Mouse (Mus musculus) forebrain, embryonic 14.5 days (tissue): ENCODE data around the gene Itpr3. TPM values are rescaled to one million over a fixed set of nuclear protein-coding genes. Genes with fewer than 3 reads are reported as not detected.

Experiments used
- ATAC-seq: fragments of 200-750 bp; cut with Nextera tagmentation; 2 replicates; pipeline ENCODE4 v1.8.0; 2017; ENCODE audit warnings: mild to moderate bottlenecking, moderate library complexity
- DNase-seq: peaks from one replicate; pipeline ENCODE4 v3.0.0-alpha.2; 2015; ENCODE audit warnings: low spot score
- H3K27ac ChIP-seq: fragments of 300-500 bp; sonication (generic); 2 replicates; pipeline ENCODE4 v1.5.1; 2014; ENCODE audit warnings: low read depth, mild to moderate bottlenecking, control low read depth, low read length, moderate library complexity
- H3K27me3 ChIP-seq: fragments of 300-500 bp; sonication (generic); replicated peaks from 2 replicates; pipeline ENCODE4 v1.6.1; 2014; ENCODE audit warnings: low read length, control low read depth, mixed read lengths; ENCODE audit not compliant: control insufficient read depth, insufficient read depth
- H3K36me3 ChIP-seq: fragments of 300-500 bp; sonication (generic); 2 replicates; pipeline ENCODE4 v1.6.1; 2014; ENCODE audit warnings: low read length, control low read depth; ENCODE audit not compliant: control insufficient read depth, insufficient read depth
- H3K4me1 ChIP-seq: fragments of 300-500 bp; sonication (generic); 2 replicates; pipeline ENCODE4 v1.6.1; 2014; ENCODE audit warnings: antibody characterized with exemption, low read length, control low read depth; ENCODE audit not compliant: control insufficient read depth, insufficient read depth
- H3K4me2 ChIP-seq: fragments of 300-500 bp; sonication (generic); 2 replicates; pipeline ENCODE4 v1.6.1; 2014; ENCODE audit warnings: mild to moderate bottlenecking, control low read depth, low read length
- H3K4me3 ChIP-seq: fragments of 300-500 bp; sonication (generic); 2 replicates; pipeline ENCODE4 v1.5.1; 2014; ENCODE audit warnings: low read depth, low read length, control low read depth
- H3K9ac ChIP-seq: fragments of 300-500 bp; sonication (generic); 2 replicates; pipeline ENCODE4 v1.6.1; 2014; ENCODE audit warnings: mild to moderate bottlenecking, low read length, control low read depth, moderate library complexity
- H3K9me3 ChIP-seq: fragments of 300-500 bp; sonication (generic); replicated peaks from 2 replicates; pipeline ENCODE4 v1.6.1; 2016; ENCODE audit warnings: low read length, control low read depth, mixed read lengths; ENCODE audit not compliant: control insufficient read depth
- WGBS: fragments of 180-500 bp; shearing (Covaris S2); extraction: QIAGEN DNeasy Blood & Tissue Kit; methylation state at CpG from one replicate; pipeline ENCODE4 v1.1.7; 2014; 5-methylcytosine and 5-hydroxymethylcytosine counted together
- polyA plus RNA-seq: library from polyadenylated mRNA; unstranded; fragments of >200 nt; fragmentation: Nextera tagmentation; extraction: Ambion mirVana; gene quantifications from 2 replicates; pipeline ENCODE4 v1.2.1, GENCODE M21; 2014

Itpr3 gene
- polyA plus RNA-seq, 1 experiment from 2014 or later, result 0.61 TPM

- Histone ChIP-seq H3K4me3 (no peak overlapping the region), H3K27me3 (no peaks in the 10 kb centered on the region), H3K9me3 (no peaks in the 10 kb centered on the region), H3K9ac (no peak overlapping the region), H3K27ac (no peak overlapping the region), H3K4me1 (peaks cover 11% of the 10 kb centered on the region), H3K36me3 (no peaks in the 10 kb centered on the region), H3K4me2 (no peak overlapping the region)
- no peak for DNase-seq
- no peak for ATAC-seq
- WGBS, result 69% methylated on average over 4 of the region's 4 CpGs
These were observed 87.0 kb downstream of the Itpr3 start for GRCm38 (mm10) chr17:27144152-27144551.

DNA sequence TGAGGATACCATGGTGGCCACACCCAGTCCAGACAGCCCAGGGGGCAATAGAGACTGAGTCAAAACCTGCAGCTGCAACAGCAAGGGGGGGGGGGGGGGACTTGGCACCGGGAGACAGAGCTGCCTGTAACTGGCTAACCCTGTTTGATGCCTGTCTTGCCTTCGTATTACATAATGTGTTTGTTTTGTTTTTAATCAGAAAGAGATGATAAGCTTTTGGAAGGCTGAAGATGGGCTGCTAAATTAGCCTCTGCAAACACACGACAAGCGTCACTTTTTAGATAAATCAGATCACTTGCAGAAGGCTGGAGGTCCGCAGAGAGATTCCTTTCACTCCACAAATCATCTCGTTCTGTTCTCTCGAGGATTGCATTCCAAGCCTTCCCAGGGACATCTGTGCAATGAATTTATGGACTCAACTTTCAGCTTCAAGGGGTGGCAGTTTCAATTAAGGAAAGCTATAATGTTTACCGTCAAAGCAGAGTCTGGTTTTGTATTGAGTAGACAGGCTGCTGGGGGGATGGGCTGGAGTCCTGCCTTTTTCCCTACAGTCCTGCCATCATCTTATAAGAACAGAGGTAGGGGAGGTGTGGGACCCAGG is 89.3 kb downstream of the Itpr3 start:
- Histone ChIP-seq H3K27ac (no peak overlapping the region), H3K27me3 (no peaks in the 10 kb centered on the region), H3K4me2 (no peak overlapping the region), H3K9ac (no peak overlapping the region), H3K36me3 (no peaks in the 10 kb centered on the region), H3K4me1 (peaks cover 4% of the 10 kb centered on the region; the same call in 1 of the 2 replicates), H3K4me3 (no peak overlapping the region), H3K9me3 (no peaks in the 10 kb centered on the region)
- ATAC-seq (no peak), DNase-seq (no peak)
- WGBS, result 31% methylated on average over 8 of the region's 8 CpGs

GRCm38 (mm10) chr17:27150871-27151270 is 93.8 kb downstream of the Itpr3 start:
- Histone ChIP-seq H3K27ac (no peak overlapping the region), H3K4me1 (peaks cover 4% of the 10 kb centered on the region; the same call in 1 of the 2 replicates), H3K4me2 (no peak overlapping the region), H3K36me3 (no peaks in the 10 kb centered on the region), H3K9me3 (no peaks in the 10 kb centered on the region), H3K27me3 (no peaks in the 10 kb centered on the region), H3K4me3 (no peak overlapping the region), H3K9ac (no peak overlapping the region)
- no peak for DNase-seq
- ATAC-seq, result no peak
- WGBS, result 62% methylated on average over 7 of the region's 7 CpGs

DNA sequence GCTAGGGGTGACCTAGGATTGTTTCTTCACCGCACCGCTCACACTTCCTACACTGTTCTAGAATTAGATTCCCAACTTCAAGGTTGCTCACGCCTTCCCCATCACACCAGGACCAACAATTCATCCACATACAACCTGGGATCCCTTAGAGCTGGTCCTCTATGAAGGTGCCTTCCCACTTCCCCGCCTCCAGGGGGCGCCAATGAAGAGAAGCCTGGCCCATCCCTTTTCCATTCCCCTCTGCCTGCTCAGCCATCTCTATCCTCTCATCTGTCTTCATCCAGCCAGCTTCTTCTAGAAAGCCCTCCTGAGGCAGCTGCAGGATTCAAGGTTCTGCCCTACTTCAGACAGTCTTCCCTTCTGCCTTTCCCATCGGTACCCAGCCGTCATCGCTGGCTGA is 94.3 kb downstream of the Itpr3 start:
- Histone ChIP-seq H3K4me3 (no peak overlapping the region), H3K9me3 (no peaks in the 10 kb centered on the region), H3K4me1 (peaks cover 4% of the 10 kb centered on the region; the same call in 1 of the 2 replicates), H3K27ac (no peak overlapping the region), H3K36me3 (no peaks in the 10 kb centered on the region), H3K9ac (no peak overlapping the region), H3K4me2 (no peak overlapping the region), H3K27me3 (no peaks in the 10 kb centered on the region)
- 73% methylated on average over 8 of the region's 8 CpGs for WGBS
- no peak for ATAC-seq
- DNase-seq, result no peak

GRCm38 (mm10) chr17:27152976-27153723 is 96.0 kb downstream of the Itpr3 start:
- no peak for ATAC-seq
- H3K9me3 ChIP-seq, result no peaks in the 10 kb centered on the region
- DNase-seq, result no peak
- H3K27ac ChIP-seq, result no peak overlapping the region
- H3K4me2 ChIP-seq, result no peak overlapping the region
- H3K9ac ChIP-seq, result no peak overlapping the region
- no peaks in the 10 kb centered on the region for H3K4me1 ChIP-seq
- no peaks in the 10 kb centered on the region for H3K36me3 ChIP-seq
- no peaks in the 10 kb centered on the region for H3K27me3 ChIP-seq
- WGBS, result 61% methylated on average over 8 of the region's 8 CpGs
- no peak overlapping the region for H3K4me3 ChIP-seq

DNA sequence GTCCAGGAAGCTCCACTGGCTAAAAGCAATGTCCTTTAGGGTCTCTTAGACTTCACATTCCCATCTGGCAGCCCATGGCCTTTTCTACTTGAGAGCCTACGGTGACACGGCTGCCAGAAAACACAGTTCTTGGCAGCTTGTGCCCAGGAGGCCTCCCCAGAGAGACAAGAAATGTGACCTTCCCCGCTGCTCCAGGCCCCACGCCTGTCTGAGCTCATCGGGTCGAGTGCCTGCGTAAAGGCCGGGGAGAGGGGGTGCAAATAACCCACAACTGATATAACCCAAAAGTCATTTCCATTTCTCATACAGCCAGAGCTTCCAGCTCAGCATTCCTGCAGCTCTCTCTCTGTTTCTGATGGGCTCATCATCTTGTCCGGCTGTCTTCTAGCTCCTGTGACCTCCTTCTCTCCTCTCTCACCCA is 96.7 kb downstream of the Itpr3 start:
- H3K9ac ChIP-seq, result no peak overlapping the region
- no peak overlapping the region for H3K4me3 ChIP-seq
- ATAC-seq (no peak), DNase-seq (no peak)
- no peaks in the 10 kb centered on the region for H3K4me1 ChIP-seq
- no peak overlapping the region for H3K27ac ChIP-seq
- H3K27me3 ChIP-seq, result no peaks in the 10 kb centered on the region
- no peak overlapping the region for H3K4me2 ChIP-seq
- 80% methylated on average over 9 of the region's 9 CpGs for WGBS
- H3K36me3 ChIP-seq, result no peaks in the 10 kb centered on the region
- no peaks in the 10 kb centered on the region for H3K9me3 ChIP-seq

GRCm38 (mm10) chr17:27154256-27154655 is 97.2 kb downstream of the Itpr3 start:
- no peaks in the 10 kb centered on the region for H3K9me3 ChIP-seq
- H3K27ac ChIP-seq, result no peak overlapping the region
- ATAC-seq (no peak), DNase-seq (no peak)
- whole genome bisulfite sequencing, result 86% methylated on average over 14 of the region's 14 CpGs
- H3K4me2 ChIP-seq, result no peak overlapping the region
- H3K9ac ChIP-seq, result no peak overlapping the region
- no peak overlapping the region for H3K4me3 ChIP-seq
- H3K36me3 ChIP-seq, result no peaks in the 10 kb centered on the region
- H3K27me3 ChIP-seq, result no peaks in the 10 kb centered on the region
- H3K4me1 ChIP-seq, result no peaks in the 10 kb centered on the region

- no peak overlapping the region for H3K4me3 ChIP-seq
- no peaks in the 10 kb centered on the region for H3K36me3 ChIP-seq
- H3K9ac ChIP-seq, result no peak overlapping the region
- no peak overlapping the region for H3K27ac ChIP-seq
- H3K9me3 ChIP-seq, result no peaks in the 10 kb centered on the region
- H3K4me2 ChIP-seq, result no peak overlapping the region
- WGBS, result 82% methylated on average over 6 of the region's 6 CpGs
- DNase-seq, result no peak
- no peaks in the 10 kb centered on the region for H3K27me3 ChIP-seq
- ATAC-seq, result no peak
- no peaks in the 10 kb centered on the region for H3K4me1 ChIP-seq
These were observed 97.8 kb downstream of the Itpr3 start for GRCm38 (mm10) chr17:27154881-27155280.

- Histone ChIP-seq H3K4me2 (no peak overlapping the region), H3K36me3 (no peaks in the 10 kb centered on the region), H3K4me1 (no peaks in the 10 kb centered on the region), H3K9ac (no peak overlapping the region), H3K27me3 (no peaks in the 10 kb centered on the region), H3K4me3 (no peak overlapping the region), H3K27ac (no peak overlapping the region), H3K9me3 (no peaks in the 10 kb centered on the region)
- DNase-seq (no peak), ATAC-seq (no peak)
- WGBS, result 87% methylated on average over 8 of the region's 8 CpGs
These were observed 98.6 kb downstream of the Itpr3 start for GRCm38 (mm10) chr17:27155752-27156151.
